Mouse (Mus musculus): ENCODE data around the gene Gm20721.

GRCm38 (mm10) chr2:174297086-174297571 is 49.4 kb downstream of the Gm20721 start:
- TF ChIP-seq GATA1 (IDR thresholded peaks at IDR 0.05; ENCODE audit: borderline replicate concordance, low read length): no peak
- no peak for TF ChIP-seq CTCF (IDR thresholded peaks at IDR 0.05; ENCODE audit: low read depth, low read length)
- no peak for TF ChIP-seq GATA2 (IDR thresholded peaks at IDR 0.05; ENCODE audit: borderline replicate concordance, low read depth, low read length)
- TF ChIP-seq POLR2AphosphoS5 (IDR thresholded peaks at IDR 0.05; ENCODE audit: insufficient replicate concordance, low read depth, low read length): no peak
